Mouse (Mus musculus) megakaryocyte progenitor cell, adult 5-6 weeks (primary cell): ENCODE measurements around the gene Foxp1. TPM values are rescaled to one million over a fixed set of nuclear protein-coding genes. Genes with fewer than 3 reads are reported as not detected.

Source experiments
- ATAC-seq: replicated peaks from 2 replicates; pipeline ENCODE4 v1.8.0; 2016; ENCODE audit warnings: mild to moderate bottlenecking, moderate TSS enrichment, inconsistent platforms; ENCODE audit not compliant: poor library complexity
- total RNA-seq, 2 experiments: library from RNA; stranded (forward) in 1 of 2; stranded (reverse) in 1 of 2; fragments of 157-497, 149-512 nt in 1 of 2; fragments of 200-1000 nt in 1 of 2; gene quantifications; 2 replicates each; pipeline versions ENCODE4 v1.2.3 to v1.2.4; 2015 to 2017

Gene Foxp1
- total RNA-seq, 2 experiments from 2014 or later: 49.5 to 97.3 TPM

DNA sequence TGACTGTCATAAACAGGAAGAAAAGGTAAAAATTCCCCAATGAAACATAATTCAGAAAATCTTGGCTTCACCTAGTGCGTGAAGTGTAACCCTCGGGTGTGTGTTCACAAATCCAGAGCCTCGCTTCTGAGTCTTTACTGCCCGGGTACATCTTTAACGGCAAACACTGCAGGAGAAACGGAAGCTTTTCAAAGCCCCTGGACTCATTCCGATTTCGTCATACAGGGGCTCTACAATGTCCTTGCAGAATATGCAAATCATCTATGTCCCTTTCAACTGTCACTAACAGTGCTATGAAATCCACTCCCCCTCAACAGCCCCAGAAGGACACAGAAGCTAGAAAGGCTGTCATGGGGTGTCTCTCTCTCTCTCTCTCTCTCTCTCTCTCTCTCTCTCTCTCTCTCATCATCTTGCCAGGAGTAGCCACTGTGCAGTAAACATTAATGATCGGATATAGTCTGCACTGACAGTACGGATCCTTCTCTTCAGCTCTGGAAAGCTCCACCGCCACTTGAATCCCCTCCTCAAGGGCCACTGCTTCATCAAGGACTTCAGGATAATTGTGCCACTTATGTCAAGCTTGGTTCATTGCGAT lies 331.4 kb downstream of the Foxp1 start:
- ATAC-seq: peak; percentile 67

GRCm38 (mm10) chr6:99189967-99190366 lies 332.6 kb downstream of the Foxp1 start:
- ATAC-seq: no peak

DNA sequence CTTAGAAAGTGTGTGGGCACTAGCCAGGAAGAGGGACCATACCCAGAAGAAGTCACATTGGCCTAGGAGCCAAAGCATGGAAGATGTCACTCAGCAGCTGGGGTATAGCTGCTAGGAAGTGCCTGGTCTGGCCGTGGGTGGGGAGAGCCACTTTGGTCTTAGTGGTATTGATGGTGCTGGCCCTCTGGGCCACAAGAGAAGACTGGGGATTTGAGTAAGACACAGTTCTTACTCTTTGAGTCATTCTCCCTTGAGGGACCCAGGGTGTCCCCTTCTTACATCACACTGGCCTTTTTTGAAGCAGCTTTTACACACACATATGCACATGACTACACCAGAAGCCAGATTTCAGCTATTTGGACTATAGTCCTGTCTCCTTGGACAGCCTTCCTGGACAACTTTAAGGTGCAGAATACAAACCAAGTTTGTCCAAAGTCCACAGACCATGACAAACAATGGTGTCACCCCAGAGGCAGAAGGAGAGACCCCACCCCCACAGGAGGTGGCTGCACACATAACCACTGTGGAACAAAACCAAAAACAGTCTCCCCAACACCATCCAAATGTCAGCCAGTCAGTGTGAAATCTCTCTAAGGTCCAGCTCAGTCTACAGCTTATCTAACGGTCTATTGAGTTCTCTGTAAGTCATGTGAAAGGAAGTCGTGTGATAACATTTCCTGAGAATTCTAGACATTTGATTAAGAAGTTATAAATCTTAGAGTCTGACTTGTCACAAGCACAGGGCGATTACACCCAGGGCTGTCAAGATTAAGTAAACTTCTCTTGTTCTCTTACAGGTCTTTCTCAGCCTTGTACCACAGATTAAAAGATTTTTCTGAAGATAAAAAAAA lies 333.9 kb downstream of the Foxp1 start:
- ATAC-seq: 0 out of 2 replicates have a peak, but pooled peaks have one; percentile 5

DNA sequence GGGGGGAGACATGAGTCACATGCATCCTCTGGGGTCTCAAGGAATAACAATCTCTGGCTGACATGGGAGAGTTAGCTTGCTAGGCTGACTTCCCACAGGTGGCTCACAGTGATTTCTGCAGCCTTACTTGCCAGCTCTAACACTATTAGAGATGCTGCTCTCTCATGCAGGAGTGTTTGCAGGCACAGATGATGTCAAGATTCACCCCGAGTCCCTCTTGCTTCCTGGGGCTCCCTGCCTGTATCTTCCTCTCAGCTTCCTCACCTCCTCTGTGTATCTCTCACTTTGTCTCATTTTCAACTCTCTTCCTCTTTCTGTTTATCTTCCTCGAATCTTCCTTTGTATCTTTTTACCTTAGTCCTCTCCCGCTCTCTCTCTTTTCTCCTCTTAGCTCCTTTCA lies 334.6 kb downstream of the Foxp1 start:
- peak; percentile 16; the same call in 1 of the 2 replicates for ATAC-seq

DNA sequence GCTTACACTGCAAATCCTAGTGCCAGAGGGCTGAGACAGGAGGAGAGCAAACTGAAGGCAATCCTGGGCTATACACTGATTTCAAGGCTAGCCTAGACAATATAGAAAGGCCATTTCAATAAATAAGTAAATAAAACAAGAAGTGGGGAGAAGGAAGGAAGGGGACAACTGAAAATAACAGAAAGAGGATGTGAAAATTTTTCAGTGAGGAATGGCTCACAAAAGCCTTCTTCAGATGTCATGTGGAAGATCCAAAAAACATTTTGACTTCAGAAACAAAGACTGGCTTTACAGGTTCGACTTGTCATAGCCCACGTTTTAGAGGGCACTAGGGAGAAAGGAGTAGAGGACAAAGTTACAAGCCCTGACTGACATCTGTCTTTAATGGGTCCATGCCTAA lies 335.1 kb downstream of the Foxp1 start:
- no peak for ATAC-seq

- no peak for ATAC-seq
Observed at GRCm38 (mm10) chr6:99186569-99186968, 336.0 kb downstream of the Foxp1 start.

GRCm38 (mm10) chr6:99185797-99186196 lies 336.7 kb downstream of the Foxp1 start:
- ATAC-seq: peak; percentile 62

DNA sequence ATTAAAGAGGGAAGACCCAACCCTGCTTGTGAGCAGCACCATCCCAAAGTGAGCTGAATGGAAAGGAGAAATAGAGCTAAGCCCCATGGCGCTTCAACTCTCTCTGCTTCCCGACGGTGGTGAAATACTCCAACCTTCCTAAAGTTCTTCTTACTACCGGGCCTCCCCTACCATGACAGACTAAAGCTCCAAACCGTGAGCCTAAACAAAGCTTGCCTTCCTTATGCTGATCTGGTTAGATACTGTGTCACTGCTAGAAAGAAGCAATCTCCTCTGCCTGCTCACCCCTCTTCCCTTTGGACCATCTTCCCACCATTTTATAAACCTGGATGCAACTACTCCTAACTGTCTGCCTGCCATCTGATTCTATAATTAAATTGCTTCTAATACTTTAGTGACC lies 338.5 kb downstream of the Foxp1 start:
- no peak for ATAC-seq

DNA sequence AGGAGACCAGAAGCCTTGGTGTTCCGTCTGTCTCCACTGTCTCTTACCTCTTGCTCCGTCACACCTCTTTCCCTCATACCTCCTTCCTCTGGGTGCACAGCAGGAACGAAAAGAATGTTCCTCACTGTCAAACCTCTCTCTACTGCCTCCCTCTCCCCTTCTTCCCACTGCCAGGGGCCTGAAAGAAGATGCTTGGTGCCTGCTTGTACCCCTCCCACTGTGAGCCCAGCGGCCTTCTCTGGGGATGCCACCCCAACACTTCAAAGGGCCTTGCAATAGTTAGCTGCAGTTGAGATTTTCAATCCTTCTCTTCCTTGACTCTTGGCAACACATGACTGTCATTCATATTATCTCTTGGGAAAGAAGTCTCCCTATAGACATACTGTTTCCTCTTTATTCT lies 339.7 kb downstream of the Foxp1 start:
- no peak for ATAC-seq

DNA sequence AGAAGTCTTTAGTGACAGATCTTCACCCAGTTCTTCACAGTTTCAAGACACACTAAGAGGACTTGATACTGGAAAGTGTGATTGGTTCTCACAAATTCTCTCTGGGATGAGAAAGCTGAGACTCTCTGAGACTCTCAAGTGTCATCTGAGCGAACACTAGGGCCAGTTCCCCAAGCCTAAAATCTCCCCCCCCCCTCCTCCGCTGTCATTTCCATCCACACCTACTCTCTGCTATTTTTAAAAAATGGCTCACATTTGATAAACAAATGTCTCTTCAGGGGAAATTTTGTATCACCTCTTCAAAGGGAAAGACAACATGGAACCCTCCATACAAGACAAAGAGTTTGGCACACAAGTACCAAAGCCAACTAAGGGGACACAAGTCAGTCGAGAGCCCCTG lies 346.3 kb downstream of the Foxp1 start:
- no peak for ATAC-seq

- ATAC-seq: peak; percentile 66
Observed at GRCm38 (mm10) chr6:99175377-99175776, 347.1 kb downstream of the Foxp1 start.

DNA sequence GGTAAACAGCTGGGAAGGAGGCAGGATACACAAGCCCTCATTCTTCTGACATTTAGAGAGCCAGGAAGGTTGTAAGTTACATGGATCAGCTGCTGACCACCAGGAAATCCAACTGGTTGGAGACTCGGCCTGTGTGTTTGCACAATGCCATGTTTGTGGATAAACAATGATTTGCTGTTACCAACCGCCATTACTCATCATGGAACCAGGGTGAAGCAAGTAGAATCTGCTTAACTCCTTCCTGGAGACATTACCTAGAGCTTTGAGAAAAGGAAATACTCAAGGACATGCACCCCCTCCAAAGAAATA lies 348.7 kb downstream of the Foxp1 start:
- no peak for ATAC-seq

DNA sequence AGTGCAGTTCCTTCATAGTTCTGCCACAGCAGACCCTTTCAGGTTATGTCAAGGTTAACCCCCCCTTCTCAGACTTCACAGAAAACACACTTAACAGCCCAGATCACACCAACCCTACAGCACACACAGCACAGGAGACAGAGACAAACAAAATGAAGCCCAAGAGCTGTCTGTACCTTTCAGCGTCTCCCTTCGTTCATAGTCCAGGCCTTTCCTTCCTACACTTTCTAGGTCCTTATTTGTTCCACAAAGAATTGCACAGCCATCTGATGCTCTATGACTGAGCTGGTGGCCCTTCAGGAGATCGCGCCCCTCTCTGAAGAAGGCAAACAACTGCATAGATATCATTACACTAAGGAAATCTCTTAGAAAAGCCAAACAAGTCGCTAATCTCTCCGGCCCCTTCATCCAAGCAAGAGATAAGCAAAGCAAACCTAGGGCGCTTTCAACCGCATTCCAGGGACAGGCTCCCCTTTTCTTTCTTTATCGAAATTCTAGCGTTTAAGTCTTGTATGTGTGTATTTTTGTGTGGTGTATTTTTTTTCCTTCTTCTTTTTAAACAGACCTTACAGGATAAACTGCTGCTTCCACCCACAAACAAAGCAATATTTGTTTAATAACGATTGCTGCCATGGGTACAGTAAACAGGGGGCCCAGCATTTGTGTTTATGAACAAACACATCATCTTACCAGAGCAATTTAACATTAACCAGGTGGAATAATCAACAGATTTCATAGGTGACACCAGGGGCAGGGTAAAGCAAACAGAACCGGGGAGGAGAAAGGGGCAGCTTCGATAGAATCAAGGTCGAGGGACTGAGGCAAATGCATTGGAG lies 349.2 kb downstream of the Foxp1 start:
- ATAC-seq: peak; percentile 45

- no peak for ATAC-seq
Observed at GRCm38 (mm10) chr6:99172589-99172986, 349.9 kb downstream of the Foxp1 start.

DNA sequence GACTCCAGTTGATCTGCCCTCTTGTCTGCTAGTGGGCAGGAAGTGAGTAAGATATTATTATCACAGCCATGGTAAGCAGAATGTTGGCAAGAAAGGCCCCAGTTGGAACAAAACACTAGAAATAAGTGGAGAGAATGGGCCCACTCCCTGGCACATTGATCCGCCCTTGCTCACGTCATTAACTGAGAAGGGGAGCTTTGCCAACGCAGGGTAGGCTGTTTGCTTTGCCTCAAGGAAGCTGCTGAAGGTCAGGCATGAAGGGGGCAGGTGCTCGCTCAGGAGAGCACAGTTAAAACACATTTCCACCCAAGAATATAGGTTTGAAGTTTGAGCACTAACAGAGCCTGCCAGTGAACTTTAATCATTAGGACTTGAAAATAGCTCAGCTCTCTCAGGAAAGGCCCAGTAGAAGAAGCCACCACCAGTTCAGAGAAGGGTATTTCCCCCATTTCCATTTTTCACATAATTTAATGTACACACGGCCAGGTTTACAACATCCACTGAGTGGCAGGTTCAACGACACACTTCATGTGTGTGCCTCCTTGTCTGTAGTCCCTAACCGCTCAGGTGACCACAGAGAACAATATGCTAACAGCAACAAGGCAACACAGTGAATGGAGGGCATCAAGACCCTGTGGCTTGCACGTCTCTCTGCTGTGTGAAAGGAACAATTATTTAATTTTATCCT lies 350.5 kb downstream of the Foxp1 start:
- ATAC-seq: peak; percentile 45

GRCm38 (mm10) chr6:99171281-99171825 lies 351.2 kb downstream of the Foxp1 start:
- ATAC-seq: no peak

DNA sequence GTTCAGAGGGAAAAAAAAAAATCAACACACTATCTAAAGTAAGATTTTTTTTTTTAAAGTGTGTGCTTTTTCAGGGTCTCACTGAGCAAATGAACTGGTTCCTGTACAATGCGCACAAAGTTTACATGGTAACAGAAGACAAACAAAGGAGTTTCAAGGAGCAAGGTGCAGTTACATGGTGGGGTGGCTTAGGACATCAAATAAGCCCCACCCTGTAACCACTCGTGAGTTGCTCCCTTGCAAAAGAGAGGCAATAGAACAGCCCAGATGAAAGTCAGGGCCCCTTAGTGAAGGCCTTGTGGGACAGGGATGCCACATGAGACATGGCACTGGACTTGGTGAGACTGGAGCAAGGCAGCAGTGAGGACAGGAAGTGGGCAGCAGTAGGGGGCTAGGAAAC lies 353.8 kb downstream of the Foxp1 start:
- no peak for ATAC-seq

- no peak for ATAC-seq
Observed at GRCm38 (mm10) chr6:99167001-99167400, 355.5 kb downstream of the Foxp1 start.

DNA sequence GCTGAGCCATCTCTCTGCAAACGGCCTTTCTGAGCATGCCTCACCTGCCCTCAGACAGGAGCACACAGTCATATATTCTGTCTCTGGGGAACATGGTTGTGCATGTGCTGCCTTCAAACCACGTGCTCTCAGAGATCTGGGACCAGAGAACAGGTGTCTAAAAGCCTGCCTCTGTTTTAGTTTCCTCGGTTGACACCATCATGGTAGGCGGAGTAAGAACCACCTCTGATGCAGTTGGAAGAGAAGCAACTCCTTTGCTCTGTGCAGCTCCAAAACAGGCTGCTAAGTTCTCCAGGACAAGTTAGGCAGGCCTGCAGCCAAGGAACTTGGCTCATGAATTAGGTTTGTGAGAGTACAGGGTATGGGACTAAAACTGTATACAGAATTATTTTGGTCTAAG lies 356.4 kb downstream of the Foxp1 start:
- ATAC-seq: no peak

- no peak for ATAC-seq
Observed at GRCm38 (mm10) chr6:99164760-99165159, 357.8 kb downstream of the Foxp1 start.

- no peak for ATAC-seq
Observed at GRCm38 (mm10) chr6:99162716-99163115, 359.8 kb downstream of the Foxp1 start.
